Mouse (Mus musculus): ENCODE measurements around the gene Mpeg1.

- no peak for TF ChIP-seq E2F4 (IDR thresholded peaks at IDR 0.05; ENCODE audit: insufficient read depth)
- no peak for TF ChIP-seq TCF12 (IDR thresholded peaks at IDR 0.05; ENCODE audit: insufficient read depth, poor library complexity, severe bottlenecking)
- no peak for TF ChIP-seq POLR2A (IDR thresholded peaks at IDR 0.05; ENCODE audit: insufficient read length, low read depth)
- no peak for TF ChIP-seq USF1 (IDR thresholded peaks at IDR 0.05; ENCODE audit: low read depth)
- no peak for TF ChIP-seq MYOD1 (IDR thresholded peaks at IDR 0.05; ENCODE audit: control insufficient read depth in 1 of 3, insufficient read length in 2 of 3, low read depth in 2 of 3)
- TF ChIP-seq POLR2AphosphoS2 (IDR thresholded peaks at IDR 0.05; ENCODE audit: insufficient read length, low read depth): no peak
- no peak for TF ChIP-seq MYOG (IDR thresholded peaks at IDR 0.05; ENCODE audit: control insufficient read depth in 1 of 3, insufficient read depth in 1 of 3, insufficient read length in 2 of 3, low read depth in 2 of 3)
- TF ChIP-seq TCF3 (IDR thresholded peaks at IDR 0.05; ENCODE audit: insufficient read length, low read depth): no peak
- no peak for TF ChIP-seq REST (IDR thresholded peaks at IDR 0.05; ENCODE audit: insufficient read depth, insufficient read length)
- no peak for TF ChIP-seq MAX (IDR thresholded peaks at IDR 0.05; ENCODE audit: low read depth)
Observed at GRCm38 (mm10) chr19:12413737-12414136, 46.8 kb upstream of the Mpeg1 start.

Measured in myocyte (in vitro differentiated cells).